Mouse (Mus musculus): ENCODE results near the gene Zbtb11.
"Not testable (repeated sequence)": the region's sequence is repeated elsewhere in the genome, so short reads cannot be mapped to it uniquely, and the experiment has no call there.

The Zbtb11 gene

GRCm38 (mm10) chr16:55973431-55974255 is at the start of gene Zbtb11:
TSS of gene Zbtb11 (plus strand) at chr16:55973883.
- in situ Hi-C loops (cut with MboI, MseI), result loop anchor here (5.0 kb wide), 1 partner anchor 54 kb away; the partner anchor contains the start of gene Pcnp

DNA sequence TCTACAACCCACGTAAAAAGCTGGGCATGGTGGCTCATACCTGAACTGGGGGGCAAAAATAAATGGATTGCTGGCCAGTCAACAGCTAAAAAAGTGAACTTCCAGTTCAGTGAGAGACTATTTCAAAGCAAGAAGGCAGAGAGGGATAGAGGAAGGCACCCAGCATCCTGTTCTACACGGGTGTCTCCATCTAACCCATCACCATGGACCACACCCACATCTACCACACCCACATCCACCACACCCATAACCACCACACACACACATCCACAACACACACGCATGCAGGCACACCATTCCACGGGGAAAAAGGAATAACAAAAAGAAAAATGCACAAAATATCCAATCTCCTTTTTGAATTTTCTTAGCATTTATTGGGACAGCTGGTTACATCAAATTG is 49.7 kb upstream of the Zbtb11 start:
- in situ Hi-C loops (cut with MboI, MseI), result no loop called here

GRCm38 (mm10) chr16:55933681-55934343 is 39.9 kb upstream of the Zbtb11 start:
- in situ Hi-C loops (cut with MboI, MseI), result loop anchor here (25.0 kb wide), 1 partner anchor 778 kb away; the partner anchor contains the start of gene Tfg

DNA sequence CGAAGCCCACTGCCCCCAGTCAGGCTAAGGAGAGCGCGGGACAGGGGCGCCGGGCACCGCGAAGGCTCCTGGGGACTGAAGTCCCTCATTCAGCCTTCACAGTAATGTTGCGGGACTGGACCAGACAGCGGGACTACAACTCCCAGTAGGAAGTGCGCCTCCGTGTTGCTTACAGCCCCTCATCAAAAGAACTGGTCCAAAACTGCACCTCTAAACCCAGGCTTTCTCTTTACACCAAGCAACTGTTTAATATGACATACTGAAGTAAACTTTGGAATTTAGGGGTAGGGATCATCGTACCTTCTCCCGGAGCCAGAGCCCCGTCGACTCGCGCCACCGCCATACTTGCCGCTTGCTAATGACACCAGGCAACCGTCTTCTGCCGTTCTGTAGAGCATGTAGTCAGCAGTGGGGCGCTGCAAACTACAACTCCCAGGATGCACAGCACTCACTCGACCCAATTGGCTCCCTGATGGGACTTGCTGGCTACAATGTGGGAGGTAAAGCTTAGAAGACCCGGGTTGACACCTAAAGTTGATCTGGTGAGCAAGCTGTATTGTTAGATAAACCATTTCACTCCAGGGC is 39.1 kb upstream of the Zbtb11 start, which contains the start of gene Cep97:
Gene Cep97, minus strand, starts transcription at position 403 of the 585 bp plus-strand sequence.
- in situ Hi-C loops (cut with MboI, MseI), result loop anchor here (25.0 kb wide), 1 partner anchor 778 kb away; the partner anchor contains the start of gene Tfg

- in situ Hi-C loops (cut with MboI, MseI), result loop anchor here (25.0 kb wide), 1 partner anchor 774 kb away; the partner anchor contains the start of gene Tfg
Observed at GRCm38 (mm10) chr16:55938761-55939160, 34.9 kb upstream of the Zbtb11 start.

DNA sequence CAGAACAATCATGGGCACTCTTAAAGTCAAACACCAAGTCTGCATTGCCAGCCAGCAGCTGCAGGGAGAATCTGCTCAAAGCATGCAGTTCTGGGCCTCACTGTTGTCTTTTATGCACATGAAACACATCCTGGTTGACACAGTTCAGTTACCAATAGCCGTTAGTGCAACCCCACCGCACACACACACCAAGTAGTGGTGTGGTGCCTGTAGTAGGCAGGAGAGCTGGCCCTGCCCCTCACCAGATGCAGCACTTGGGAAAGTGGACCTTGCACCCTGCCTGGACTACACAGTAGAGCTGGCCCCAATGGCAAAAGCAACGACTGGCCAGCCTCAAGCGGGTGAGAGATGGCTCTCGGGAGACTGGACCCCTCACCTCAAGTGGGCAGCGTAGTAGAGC is 34.0 kb upstream of the Zbtb11 start:
- in situ Hi-C loops (cut with MboI, MseI), result loop anchor here (25.0 kb wide), 1 partner anchor 773 kb away; the partner anchor contains the start of gene Tfg

DNA sequence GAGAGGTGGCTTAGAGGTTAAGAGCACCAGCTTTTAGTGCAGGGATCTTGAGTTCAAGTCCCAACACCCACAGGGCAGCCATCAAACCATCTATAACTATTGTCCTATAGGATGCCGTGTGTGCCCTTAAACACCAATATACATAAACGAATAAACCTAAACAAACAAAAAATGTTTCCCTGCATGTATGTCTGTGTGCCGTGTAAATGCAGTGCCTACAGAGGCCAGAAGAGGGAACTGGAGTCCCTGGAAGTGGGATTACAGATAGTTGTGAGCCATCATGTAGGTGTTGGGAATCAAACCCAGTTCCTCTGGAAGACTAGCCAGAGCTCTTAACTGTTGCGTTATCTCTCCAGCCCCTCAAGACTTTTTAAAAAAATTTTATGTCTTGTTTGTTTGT is 32.9 kb upstream of the Zbtb11 start:
- in situ Hi-C loops (cut with MboI, MseI), result loop anchor here (25.0 kb wide), 1 partner anchor 772 kb away; the partner anchor contains the start of gene Tfg

- in situ Hi-C loops (cut with MboI, MseI), result loop anchor here (25.0 kb wide), 1 partner anchor 765 kb away; the partner anchor contains the start of gene Tfg
Observed at GRCm38 (mm10) chr16:55947266-55947665, 26.4 kb upstream of the Zbtb11 start.

GRCm38 (mm10) chr16:55947876-55948410 is 25.7 kb upstream of the Zbtb11 start:
- in situ Hi-C loops (cut with MboI, MseI), result loop anchor here (25.0 kb wide), 1 partner anchor 764 kb away; the partner anchor contains the start of gene Tfg

- in situ Hi-C loops (cut with MboI, MseI), result loop anchor here (25.0 kb wide), 1 partner anchor 763 kb away; the partner anchor contains the start of gene Tfg
Observed at GRCm38 (mm10) chr16:55948963-55949362, 24.7 kb upstream of the Zbtb11 start.

DNA sequence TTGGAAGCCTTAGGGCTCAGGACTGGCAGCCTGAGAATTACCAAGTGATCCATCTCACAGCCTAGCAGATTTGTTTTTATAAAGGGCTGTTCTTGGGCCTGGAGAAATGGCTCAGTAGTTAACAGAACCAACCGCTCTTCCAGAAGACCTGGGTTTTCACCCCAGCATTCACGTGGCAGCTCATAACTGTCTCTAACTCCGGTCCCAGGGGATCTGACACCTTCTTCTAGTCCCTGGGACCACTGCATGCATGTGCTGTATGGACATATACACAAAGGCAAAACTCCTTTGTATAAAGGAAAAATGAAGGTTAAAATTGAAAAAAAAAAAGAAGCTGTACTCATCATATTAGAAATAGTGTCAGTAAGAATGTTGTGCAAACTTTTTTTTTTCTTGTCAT is 23.2 kb upstream of the Zbtb11 start:
- in situ Hi-C loops (cut with MboI, MseI), result no loop called here

DNA sequence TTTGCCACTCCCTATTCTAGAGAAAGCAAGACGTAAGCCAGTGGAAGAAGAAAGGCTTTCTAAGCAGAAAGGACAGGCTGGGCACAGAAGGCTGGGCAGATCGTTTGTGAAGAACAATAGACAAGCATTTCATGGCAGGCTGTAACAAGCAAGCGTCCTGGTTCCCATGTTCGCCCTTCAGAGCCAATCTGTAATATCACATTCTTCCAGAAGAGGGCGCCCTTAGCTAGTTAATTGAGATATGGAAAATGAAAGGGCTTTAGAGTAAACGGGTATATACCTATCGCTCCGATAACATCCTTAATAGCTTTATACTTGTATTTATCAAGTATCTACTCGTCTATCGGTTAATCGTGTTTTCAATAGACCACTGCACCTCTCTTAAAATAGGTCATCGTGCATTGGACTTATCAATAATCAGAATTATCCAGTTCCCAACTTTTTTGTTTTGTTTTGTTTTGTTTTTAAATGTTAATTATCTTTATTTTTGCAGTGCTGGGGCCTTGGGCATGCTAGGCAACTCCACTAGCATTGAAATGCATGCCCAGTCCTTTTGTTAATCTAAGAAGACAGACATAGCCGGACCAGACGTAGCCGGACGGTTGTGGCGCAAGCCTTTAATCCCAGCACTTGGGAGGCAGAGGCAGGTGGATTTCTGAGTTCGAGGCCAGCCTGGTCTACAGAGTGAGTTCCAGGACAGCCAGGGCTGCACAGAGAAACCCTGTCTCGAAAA is 22.6 kb upstream of the Zbtb11 start:
- in situ Hi-C loops (cut with MboI, MseI), result no loop called here

DNA sequence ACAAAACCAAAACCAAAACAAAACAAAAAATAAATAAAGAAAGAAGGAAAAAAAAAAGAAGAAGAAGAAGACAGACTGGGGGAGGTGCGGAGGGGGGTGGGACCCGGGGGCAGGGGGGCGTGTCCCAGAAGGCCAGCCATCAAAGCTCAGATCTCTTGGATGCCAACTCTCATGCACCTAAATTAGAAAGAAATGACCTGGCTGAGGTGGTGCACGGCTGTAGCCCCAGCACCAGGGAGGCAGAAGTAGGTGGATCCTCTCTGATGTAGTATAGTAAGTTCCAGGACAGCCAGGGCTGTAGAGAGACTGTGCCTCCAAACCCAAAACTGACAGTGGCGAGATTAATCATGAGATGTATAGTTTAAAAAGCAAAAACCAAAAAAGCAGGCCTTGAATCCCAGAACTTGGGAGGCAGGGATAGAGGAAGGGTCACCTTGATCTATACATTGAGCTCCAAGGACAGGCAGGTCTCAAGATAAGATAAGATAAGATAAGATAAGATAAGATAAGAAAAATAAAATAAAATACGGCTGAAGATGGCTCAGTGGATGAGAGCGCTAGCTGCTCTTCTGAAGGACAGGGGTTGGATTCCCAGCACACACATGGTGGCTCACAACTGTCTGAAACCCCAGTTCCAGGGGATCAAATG is 21.9 kb upstream of the Zbtb11 start:
- in situ Hi-C loops (cut with MboI, MseI), result no loop called here

DNA sequence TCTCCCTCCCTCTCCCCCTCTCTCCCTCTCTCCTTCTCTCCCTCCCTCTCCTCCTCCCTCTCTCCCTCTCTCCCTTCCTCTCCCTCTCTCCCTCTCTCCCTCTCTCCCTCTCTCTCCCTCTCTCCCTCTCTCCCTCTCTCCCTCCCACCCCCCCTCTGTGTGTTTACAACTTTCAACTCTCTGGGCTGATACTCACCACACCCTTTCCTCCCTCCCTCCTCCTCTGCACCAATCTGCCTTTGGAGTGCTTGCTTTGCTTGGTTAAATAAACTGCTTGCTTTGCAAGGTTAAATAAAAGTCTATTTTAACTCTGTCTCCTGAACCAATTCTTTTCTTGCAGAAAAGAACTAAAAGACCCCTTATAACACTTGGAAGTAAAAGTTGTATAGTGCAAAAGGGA is 20.9 kb upstream of the Zbtb11 start:
- in situ Hi-C loops (cut with MboI, MseI), result no loop called here

- in situ Hi-C loops (cut with MboI, MseI), result not testable (repeated sequence)
Observed at GRCm38 (mm10) chr16:55954196-55954595, 19.5 kb upstream of the Zbtb11 start.

GRCm38 (mm10) chr16:55963068-55963467 is 10.6 kb upstream of the Zbtb11 start:
- in situ Hi-C loops (cut with MboI, MseI), result loop anchor here (5.0 kb wide), 1 partner anchor 104 kb away; no protein-coding TSS in a partner anchor

GRCm38 (mm10) chr16:55964126-55964949 is 9.3 kb upstream of the Zbtb11 start:
- in situ Hi-C loops (cut with MboI, MseI), result loop anchor here (5.0 kb wide), 1 partner anchor 103 kb away; no protein-coding TSS in a partner anchor

DNA sequence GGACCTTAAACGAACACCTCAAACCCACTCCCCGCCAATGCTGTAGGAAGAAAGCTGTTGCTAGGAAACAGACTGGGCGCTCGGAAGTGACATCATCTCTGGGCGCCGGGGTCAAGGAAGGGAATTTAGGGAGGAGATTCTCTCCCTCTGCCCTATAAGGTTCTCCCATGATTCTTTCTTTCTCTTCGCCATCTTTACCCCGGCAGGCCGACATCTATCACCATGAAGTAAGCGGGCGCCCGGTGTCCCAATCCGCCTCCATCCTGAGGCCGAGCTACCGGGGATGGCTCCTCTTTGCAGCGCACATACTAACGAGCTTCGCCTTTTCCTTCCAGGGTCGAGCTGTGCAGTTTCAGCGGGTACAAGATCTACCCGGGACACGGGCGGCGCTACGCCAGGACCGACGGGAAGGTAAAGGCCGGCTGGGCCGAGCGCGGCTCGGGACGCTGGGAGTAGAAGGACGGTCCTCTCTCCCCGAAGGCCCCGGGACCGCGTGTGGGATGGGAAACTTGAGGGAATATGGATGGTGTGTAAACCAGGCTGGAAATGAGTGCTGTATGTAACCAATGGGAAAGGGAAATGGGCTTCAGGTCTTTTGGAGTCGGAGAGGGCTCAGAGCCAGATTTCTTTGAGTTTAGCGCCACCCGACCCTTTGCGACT is 7.3 kb upstream of the Zbtb11 start, which contains the start of gene Rpl24:
Gene Rpl24, plus strand, starts transcription at position 64 of the 660 bp plus-strand sequence.
- in situ Hi-C loops (cut with MboI, MseI), result no loop called here

DNA sequence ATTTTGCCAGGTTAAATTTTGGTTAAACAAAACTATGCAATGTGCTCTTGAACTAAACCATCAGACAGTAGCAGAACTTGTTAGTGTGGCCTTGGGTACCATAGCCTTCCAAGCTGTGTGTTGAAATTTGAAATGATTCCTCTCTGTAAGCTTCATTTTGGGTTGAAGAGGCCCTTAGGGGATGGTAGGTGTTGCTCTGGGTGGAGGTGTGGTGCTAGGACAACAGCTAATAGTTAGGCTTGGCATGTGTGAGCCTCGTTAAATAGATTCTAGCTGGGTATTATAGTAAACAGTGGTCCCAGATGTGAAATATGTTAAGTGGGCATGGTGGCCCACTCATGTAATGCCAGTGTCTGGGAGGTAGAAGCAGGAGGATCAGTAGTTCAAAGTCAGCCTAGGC is 6.5 kb upstream of the Zbtb11 start:
- in situ Hi-C loops (cut with MboI, MseI), result no loop called here
